Mouse (Mus musculus): Measurements from ENCODE around the gene Exoc4. TPM values are rescaled to one million over a fixed set of nuclear protein-coding genes. Genes with fewer than 3 reads are reported as not detected.

Exoc4 gene
- total and polyA plus RNA-seq, 2 experiments, result 3.7 to 28.0 TPM

GRCm38 (mm10) chr6:33247146-33247545, 1.7 kb upstream of the Exoc4 start:
- H3K27ac ChIP-seq (replicated peaks; ENCODE audit: insufficient read depth, low read depth, low read length), result no peak overlapping the region
- H3K27me3 ChIP-seq (ENCODE audit: control insufficient read depth, insufficient read depth, low read length), result no peaks in the 10 kb centered on the region
- H3K9ac ChIP-seq (ENCODE audit: low read depth, low read length), result no peak overlapping the region
- no peaks in the 10 kb centered on the region for H3K4me1 ChIP-seq (ENCODE audit: control insufficient read depth, insufficient read depth, low read length)
- peaks cover 4% of the 10 kb centered on the region; the same call in 1 of the 2 replicates for H3K79me2 ChIP-seq (ENCODE audit: control insufficient read depth, insufficient read depth, low read length)
- TF ChIP-seq CTCF (IDR thresholded peaks at IDR 0.05; ENCODE audit: low read depth, low read length) (no peak), POLR2A (IDR thresholded peaks at IDR 0.05; ENCODE audit: extremely low read depth, insufficient read depth, low read length) (no peak)
- H3K36me3 ChIP-seq (ENCODE audit: control insufficient read depth, insufficient read depth, low read length), result no peaks in the 10 kb centered on the region
- WGBS, result 71% methylated on average over 5 of the region's 5 CpGs
- DNase-seq (ENCODE audit: extremely low read depth, low read depth, low spot score), result no peak
- H3K4me3 ChIP-seq (ENCODE audit: insufficient read depth, low read depth, low read length), result no peak overlapping the region

GRCm38 (mm10) chr6:33247576-33248355, 1.1 kb upstream of the Exoc4 start:
- no peak for DNase-seq (ENCODE audit: extremely low read depth, low read depth, low spot score)
- Histone ChIP-seq H3K36me3 (ENCODE audit: control insufficient read depth, insufficient read depth, low read length) (no peaks in the 10 kb centered on the region), H3K4me3 (ENCODE audit: insufficient read depth, low read depth, low read length) (no peak overlapping the region), H3K4me1 (ENCODE audit: control insufficient read depth, insufficient read depth, low read length) (no peaks in the 10 kb centered on the region), H3K27ac (replicated peaks; ENCODE audit: insufficient read depth, low read depth, low read length) (no peak overlapping the region), H3K79me2 (ENCODE audit: control insufficient read depth, insufficient read depth, low read length) (peaks cover 4% of the 10 kb centered on the region; the same call in 1 of the 2 replicates), H3K27me3 (ENCODE audit: control insufficient read depth, insufficient read depth, low read length) (no peaks in the 10 kb centered on the region), H3K9ac (ENCODE audit: low read depth, low read length) (no peak overlapping the region)
- TF ChIP-seq CTCF (IDR thresholded peaks at IDR 0.05; ENCODE audit: low read depth, low read length) (no peak), POLR2A (IDR thresholded peaks at IDR 0.05; ENCODE audit: extremely low read depth, insufficient read depth, low read length) (no peak)
- 90% methylated on average over 23 of the region's 23 CpGs for whole genome bisulfite sequencing

- no peaks in the 10 kb centered on the region for H3K4me1 ChIP-seq (ENCODE audit: control insufficient read depth, insufficient read depth, low read length)
- H3K4me3 ChIP-seq (ENCODE audit: insufficient read depth, low read depth, low read length), result no peak overlapping the region
- H3K79me2 ChIP-seq (ENCODE audit: control insufficient read depth, insufficient read depth, low read length), result peaks cover 10% of the 10 kb centered on the region; the same call in 1 of the 2 replicates
- H3K36me3 ChIP-seq (ENCODE audit: control insufficient read depth, insufficient read depth, low read length), result no peaks in the 10 kb centered on the region; the same call in 1 of the 2 replicates
- no peak overlapping the region for H3K9ac ChIP-seq (ENCODE audit: low read depth, low read length)
- no peaks in the 10 kb centered on the region for H3K27me3 ChIP-seq (ENCODE audit: control insufficient read depth, insufficient read depth, low read length)
- WGBS, result 81% methylated on average over 4 of the region's 4 CpGs
- no peak for DNase-seq (ENCODE audit: extremely low read depth, low read depth, low spot score)
- no peak overlapping the region for H3K27ac ChIP-seq (replicated peaks; ENCODE audit: insufficient read depth, low read depth, low read length)
- TF ChIP-seq POLR2A (IDR thresholded peaks at IDR 0.05; ENCODE audit: extremely low read depth, insufficient read depth, low read length) (no peak), CTCF (IDR thresholded peaks at IDR 0.05; ENCODE audit: low read depth, low read length) (no peak)
Measured at GRCm38 (mm10) chr6:33256638-33257037, 7.8 kb downstream of the Exoc4 start.

- 87% methylated on average over 5 of the region's 5 CpGs for WGBS
- Histone ChIP-seq H3K4me3 (ENCODE audit: insufficient read depth, low read depth, low read length) (no peak overlapping the region), H3K9ac (ENCODE audit: low read depth, low read length) (no peak overlapping the region), H3K36me3 (ENCODE audit: control insufficient read depth, insufficient read depth, low read length) (no peaks in the 10 kb centered on the region; the same call in 1 of the 2 replicates), H3K27me3 (ENCODE audit: control insufficient read depth, insufficient read depth, low read length) (no peaks in the 10 kb centered on the region), H3K79me2 (ENCODE audit: control insufficient read depth, insufficient read depth, low read length) (peaks cover 10% of the 10 kb centered on the region; the same call in 1 of the 2 replicates), H3K4me1 (ENCODE audit: control insufficient read depth, insufficient read depth, low read length) (no peaks in the 10 kb centered on the region), H3K27ac (replicated peaks; ENCODE audit: insufficient read depth, low read depth, low read length) (no peak overlapping the region)
- DNase-seq (ENCODE audit: extremely low read depth, low read depth, low spot score), result no peak
- no peak for TF ChIP-seq POLR2A (IDR thresholded peaks at IDR 0.05; ENCODE audit: extremely low read depth, insufficient read depth, low read length)
- TF ChIP-seq CTCF (IDR thresholded peaks at IDR 0.05; ENCODE audit: low read depth, low read length), result no peak
Measured at GRCm38 (mm10) chr6:33257076-33257789, 8.3 kb downstream of the Exoc4 start.

- no peak overlapping the region for H3K27ac ChIP-seq (replicated peaks; ENCODE audit: insufficient read depth, low read depth, low read length)
- no peaks in the 10 kb centered on the region for H3K27me3 ChIP-seq (ENCODE audit: control insufficient read depth, insufficient read depth, low read length)
- TF ChIP-seq CTCF (IDR thresholded peaks at IDR 0.05; ENCODE audit: low read depth, low read length), result no peak
- TF ChIP-seq POLR2A (IDR thresholded peaks at IDR 0.05; ENCODE audit: extremely low read depth, insufficient read depth, low read length), result no peak
- H3K4me3 ChIP-seq (ENCODE audit: insufficient read depth, low read depth, low read length), result no peak overlapping the region
- 95% methylated on average over 5 of the region's 5 CpGs for WGBS
- H3K36me3 ChIP-seq (ENCODE audit: control insufficient read depth, insufficient read depth, low read length), result no peaks in the 10 kb centered on the region; the same call in 1 of the 2 replicates
- H3K79me2 ChIP-seq (ENCODE audit: control insufficient read depth, insufficient read depth, low read length), result peaks cover 10% of the 10 kb centered on the region; the same call in 1 of the 2 replicates
- H3K9ac ChIP-seq (ENCODE audit: low read depth, low read length), result no peak overlapping the region
- DNase-seq (ENCODE audit: extremely low read depth, low read depth, low spot score), result no peak
- no peaks in the 10 kb centered on the region for H3K4me1 ChIP-seq (ENCODE audit: control insufficient read depth, insufficient read depth, low read length)
Measured at GRCm38 (mm10) chr6:33259926-33260325, 11.0 kb downstream of the Exoc4 start.

Data from liver, adult 2 months (tissue).